Mouse (Mus musculus) forelimb bud, embryonic 11.5 days (tissue): ENCODE measurements around the gene Ccdc188.
"Not testable (repeated sequence)": the region's sequence is repeated elsewhere in the genome, so short reads cannot be mapped to it uniquely, and the experiment has no call there.

ENCODE experiments used
- DNase-seq: peaks from one replicate; pipeline ENCODE4 v3.0.0-alpha.2; 2012; ENCODE audit warnings: low read depth, low spot score

Ccdc188 gene

GRCm38 (mm10) chr16:18217579-18217978 is at the start of gene Ccdc188:
TSS of gene Ccdc188 (plus strand) at chr16:18217879.
- DNase-seq, result no peak

DNA sequence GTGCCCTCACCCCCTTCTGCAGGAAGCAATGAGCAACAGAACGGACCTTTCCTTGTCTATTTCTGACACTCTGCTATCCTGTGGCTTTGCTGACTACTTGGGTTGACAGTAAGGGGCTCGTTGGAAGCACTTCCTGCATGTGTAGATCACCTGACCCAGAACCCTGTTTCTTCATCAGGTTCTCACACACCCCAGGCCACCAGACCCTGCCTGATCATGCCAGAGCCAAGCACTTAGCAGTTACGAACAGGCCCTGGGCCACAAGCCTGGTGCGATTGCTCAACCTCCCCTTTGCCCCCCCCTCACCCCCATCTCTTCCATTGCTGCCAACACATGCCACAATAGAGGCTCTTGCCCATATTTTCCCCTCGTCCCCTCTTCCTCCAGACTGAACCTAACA is 48.5 kb upstream of the Ccdc188 start:
- DNase-seq, result no peak

DNA sequence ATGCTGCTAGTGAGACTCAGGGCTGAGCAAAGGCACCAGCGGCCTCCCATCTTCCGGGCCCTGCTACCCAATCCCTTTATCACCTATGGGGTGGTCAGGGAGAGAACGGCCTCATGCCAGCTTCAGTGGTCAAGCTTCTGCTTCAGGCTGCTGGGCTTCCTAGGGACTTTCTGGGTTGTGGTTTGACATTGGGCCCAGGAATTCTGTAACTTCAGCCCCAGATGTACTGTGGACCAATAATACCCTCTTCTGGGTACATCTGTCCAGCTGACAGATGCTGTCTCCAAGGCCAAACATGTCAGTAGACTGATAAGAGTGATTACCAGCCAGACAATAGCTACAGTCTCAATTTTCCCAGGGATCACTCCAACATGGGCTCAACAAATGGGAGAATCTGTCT is 47.9 kb upstream of the Ccdc188 start:
- DNase-seq, result no peak

DNA sequence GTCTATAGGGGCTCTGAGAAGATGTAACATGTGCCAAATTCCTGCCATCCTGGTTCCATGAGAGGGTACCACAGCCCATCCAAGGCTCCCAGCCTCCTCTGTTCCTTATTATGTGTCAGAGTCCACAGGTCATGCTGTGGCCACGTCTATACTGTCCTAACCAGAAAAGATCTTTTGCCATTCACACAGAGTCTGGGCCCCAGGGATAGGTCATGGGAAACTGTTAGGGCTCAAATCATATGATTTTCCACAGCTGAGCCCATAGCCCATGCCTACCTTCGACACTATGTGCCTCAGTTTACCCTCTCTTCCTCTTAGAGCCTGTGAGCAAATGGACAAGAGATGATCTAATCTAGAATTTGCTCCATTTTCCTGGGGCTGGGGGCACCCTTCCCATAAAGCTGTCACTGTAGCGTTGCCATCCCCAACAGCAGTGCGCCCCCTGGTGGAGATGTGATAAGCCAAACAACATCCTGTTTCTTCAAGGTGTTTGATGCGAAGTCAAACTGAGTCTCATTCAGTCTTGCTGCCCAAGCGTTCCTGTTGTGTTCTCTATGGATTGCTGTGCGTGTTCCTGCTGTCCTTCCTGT is 45.3 kb upstream of the Ccdc188 start:
- DNase-seq, result peak; percentile 70

GRCm38 (mm10) chr16:18173231-18173630 is 44.4 kb upstream of the Ccdc188 start:
- DNase-seq, result no peak

- DNase-seq, result no peak
Observed at GRCm38 (mm10) chr16:18173788-18174187, 43.9 kb upstream of the Ccdc188 start.

DNA sequence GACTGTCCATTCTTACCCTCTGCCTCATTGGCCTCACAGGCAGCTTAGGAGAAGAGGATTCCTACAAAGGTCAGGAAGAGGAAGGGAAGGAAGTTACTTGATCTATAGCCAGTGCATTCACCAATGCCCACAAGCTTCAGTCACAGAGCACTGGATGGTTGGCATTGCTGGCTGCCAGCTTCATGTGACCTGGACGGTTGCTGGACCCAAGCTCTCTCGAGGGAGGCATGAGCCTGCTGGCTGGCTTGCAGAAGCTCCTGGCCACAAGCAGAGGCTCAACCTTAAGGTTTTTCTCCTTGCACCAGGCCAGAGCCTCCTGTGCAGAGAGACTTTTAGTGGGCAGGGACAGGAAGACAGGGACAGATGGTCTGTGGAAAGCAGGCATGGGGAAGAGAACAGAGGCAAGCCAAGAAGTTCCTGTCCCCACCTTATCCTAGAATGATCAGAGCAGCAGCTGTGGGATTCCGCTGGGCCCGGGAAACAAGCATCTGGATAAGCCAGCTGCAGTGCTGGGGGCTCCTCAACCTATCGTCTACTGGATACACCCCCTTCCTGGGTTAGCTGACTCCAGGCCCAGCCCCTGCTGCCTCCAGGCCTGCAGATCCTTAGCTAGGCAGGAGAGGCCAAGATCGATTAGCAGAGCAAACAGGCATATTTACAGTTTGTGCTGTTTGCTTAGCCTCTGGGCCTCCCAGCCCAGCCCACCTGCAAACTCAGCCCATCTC is 41.7 kb upstream of the Ccdc188 start:
- no peak for DNase-seq

- DNase-seq, result no peak
Observed at GRCm38 (mm10) chr16:18176758-18177157, 40.9 kb upstream of the Ccdc188 start.

DNA sequence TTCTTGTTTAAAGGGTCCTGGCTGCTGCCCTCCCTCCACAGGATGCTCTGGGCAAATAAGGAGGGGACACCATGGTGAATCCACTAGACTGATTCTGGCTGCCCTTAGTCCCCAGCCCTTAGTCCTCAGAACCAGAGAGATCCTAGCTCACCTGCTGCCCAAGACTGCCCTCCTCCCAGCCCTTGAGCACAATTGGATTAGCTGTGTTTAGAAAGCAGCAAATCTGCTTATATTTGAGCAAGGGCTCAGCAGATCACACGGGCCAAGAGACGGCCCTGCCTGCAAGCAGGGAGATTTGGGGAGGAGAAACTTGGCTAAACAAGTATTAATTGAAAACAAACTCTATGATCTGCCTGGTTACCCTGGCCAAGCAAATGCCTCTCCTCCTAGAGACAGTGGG is 38.1 kb upstream of the Ccdc188 start:
- DNase-seq, result no peak

DNA sequence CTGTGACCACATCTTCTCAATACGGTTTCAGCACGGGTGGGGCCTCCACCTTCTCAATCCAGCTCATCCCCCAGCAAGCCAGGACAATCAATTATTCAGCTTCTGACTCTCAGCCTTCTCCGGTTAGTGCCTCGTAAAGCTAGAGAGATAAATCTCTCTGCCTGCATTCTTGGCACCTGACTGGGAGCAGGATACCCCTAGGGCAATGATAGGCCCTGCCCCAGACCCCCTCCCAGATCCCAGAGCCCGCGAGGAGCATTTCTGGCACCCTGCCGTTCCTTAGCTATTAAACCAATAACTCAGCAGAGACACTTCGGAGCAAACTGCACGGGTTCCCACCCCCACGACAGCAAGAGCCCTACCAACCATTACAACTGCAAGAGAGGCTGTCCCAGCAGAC is 36.3 kb upstream of the Ccdc188 start:
- no peak for DNase-seq

GRCm38 (mm10) chr16:18182766-18183165 is 34.9 kb upstream of the Ccdc188 start:
- DNase-seq, result no peak

DNA sequence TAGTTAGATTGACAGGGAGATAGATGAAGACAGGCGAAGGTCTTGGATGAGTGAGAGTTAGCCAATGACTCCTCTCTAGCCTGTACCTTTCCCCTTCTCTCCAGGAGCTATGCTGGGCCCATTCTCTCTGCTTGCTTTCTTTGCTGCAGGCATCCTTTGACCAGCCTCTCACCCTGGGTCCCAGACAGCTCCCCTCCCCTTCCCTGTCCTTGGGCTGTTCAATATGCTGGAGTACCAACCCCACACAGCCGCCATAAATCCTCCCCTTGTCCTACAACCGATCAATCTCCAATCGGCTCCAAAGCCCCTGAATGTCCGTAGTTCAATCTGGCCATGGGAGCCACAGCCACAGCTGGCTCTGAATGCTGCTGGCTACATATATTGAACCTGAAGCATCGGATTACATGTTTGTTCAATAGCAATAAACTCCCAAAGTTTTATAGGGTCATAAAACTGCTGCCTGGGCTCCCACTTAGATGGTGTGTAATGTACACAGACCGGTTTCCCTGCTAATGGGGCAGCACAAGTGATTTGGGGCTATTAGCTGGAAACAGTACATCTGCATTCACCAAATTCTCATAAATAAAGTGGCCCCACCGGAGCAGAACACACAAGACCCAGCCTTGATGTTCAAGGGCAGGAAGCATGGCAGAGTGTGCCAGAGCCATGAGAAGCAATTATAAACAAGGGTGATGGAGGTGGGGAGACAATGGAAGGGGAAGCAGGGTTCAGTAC is 31.8 kb upstream of the Ccdc188 start:
- DNase-seq, result peak; percentile 89

DNA sequence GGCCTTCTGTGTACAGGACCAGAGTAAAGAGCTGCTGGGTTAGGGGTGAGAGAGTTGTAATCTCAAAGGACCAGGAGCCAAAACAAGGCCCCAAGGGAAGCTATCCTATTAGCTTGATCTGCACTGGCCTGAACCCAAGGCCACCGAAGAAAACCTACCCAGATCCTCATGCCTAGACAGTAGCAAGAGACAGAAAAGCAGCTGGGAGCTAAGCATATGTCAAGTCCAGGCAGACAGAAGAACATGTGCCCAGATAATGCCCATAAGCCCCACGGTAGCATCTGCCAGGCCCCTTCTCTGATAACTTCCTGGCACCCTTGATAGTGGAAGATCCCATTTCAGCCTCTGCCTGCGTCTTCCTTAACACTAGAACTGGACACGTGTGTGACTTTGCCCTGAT is 30.9 kb upstream of the Ccdc188 start:
- no peak for DNase-seq

- DNase-seq, result no peak
Observed at GRCm38 (mm10) chr16:18187221-18187620, 30.5 kb upstream of the Ccdc188 start.

DNA sequence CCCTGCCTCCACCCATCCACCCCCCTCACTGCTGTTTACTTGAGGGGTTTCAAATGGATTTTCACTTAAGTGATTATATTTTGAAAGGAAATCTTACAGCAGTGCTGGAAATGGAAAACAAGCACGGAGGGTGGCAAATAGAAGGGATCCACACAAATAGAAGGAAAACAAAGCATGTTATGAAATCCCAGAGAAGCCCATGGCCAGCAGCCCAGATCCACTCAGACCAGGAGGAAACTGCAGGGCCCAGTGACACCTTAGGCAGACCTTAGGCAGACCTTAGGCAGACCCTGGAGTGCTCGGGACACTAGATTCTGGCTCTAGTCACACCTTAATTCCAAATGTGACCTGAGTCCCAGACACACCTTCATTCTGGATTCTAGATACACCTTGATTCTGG is 26.7 kb upstream of the Ccdc188 start:
- no peak for DNase-seq

DNA sequence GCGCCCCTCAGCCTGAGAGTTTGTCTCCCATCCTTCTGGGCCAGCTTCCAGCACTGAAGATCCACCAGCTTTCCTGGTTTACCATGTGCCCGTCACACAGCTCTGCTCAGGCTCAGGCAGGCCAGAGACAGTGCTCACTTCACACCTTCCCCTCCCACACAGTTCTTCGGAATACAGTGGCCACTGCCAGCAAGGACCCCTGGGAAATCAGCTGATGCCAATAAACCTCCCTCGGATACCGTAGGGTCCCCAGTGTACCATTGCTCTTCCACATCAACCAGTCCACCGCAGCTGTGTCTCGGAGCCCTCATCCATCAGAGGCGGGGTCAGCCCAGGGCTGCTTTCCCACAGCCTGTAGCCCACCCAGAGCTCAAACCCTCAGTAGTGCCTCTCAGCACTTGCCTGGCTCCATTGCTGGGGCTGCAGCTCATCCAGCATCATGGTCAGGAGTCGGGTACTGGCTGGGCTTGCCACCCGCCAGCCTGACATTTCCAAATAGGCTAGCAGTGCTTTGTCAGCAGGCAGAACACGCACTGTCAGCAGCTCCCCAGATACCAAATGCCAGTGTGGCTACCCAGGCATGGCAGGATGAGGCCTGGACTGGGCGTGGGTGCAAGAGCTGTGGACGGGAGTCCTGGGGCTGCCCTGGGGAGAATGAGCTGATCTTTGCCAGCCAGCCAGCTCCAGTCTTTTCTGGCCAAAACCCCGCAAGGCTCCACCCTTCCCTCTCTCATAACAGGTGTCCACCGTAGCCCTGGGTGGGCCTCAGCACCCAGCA is 23.3 kb upstream of the Ccdc188 start:
- no peak for DNase-seq

GRCm38 (mm10) chr16:18195068-18195467 is 22.6 kb upstream of the Ccdc188 start:
- DNase-seq, result no peak

- DNase-seq, result not testable (repeated sequence)
Observed at GRCm38 (mm10) chr16:18195561-18195960, 22.1 kb upstream of the Ccdc188 start.

DNA sequence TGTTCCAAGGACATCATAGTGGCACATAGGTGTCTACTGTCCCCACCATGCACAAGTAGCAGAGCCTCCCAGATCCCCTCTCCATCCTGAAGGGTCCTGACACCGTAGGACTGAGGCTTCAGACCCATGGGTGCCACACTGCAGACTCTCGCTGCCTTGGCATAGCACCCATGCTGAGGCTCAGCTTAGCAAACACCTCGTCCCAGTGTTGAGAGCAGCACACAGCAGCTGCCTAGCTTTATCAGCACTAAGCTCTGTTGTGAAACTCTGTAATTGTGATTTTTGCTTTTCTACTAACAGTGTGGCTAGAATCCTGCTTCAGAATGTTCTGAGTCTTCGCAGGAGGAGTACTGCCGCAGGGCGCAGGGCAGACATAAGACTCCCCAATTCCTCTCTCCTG is 19.8 kb upstream of the Ccdc188 start:
- DNase-seq, result no peak

GRCm38 (mm10) chr16:18198365-18199098 is 19.1 kb upstream of the Ccdc188 start:
- no peak for DNase-seq

GRCm38 (mm10) chr16:18200062-18200461 is 17.6 kb upstream of the Ccdc188 start:
- DNase-seq, result no peak
